Mouse (Mus musculus) layer of hippocampus, adult 9-11 months (tissue): ENCODE results near the gene Cryl1.

ENCODE experiments used
- DNase-seq: peaks from one replicate; pipeline ENCODE4 v3.0.0; 2022

Cryl1 gene

DNA sequence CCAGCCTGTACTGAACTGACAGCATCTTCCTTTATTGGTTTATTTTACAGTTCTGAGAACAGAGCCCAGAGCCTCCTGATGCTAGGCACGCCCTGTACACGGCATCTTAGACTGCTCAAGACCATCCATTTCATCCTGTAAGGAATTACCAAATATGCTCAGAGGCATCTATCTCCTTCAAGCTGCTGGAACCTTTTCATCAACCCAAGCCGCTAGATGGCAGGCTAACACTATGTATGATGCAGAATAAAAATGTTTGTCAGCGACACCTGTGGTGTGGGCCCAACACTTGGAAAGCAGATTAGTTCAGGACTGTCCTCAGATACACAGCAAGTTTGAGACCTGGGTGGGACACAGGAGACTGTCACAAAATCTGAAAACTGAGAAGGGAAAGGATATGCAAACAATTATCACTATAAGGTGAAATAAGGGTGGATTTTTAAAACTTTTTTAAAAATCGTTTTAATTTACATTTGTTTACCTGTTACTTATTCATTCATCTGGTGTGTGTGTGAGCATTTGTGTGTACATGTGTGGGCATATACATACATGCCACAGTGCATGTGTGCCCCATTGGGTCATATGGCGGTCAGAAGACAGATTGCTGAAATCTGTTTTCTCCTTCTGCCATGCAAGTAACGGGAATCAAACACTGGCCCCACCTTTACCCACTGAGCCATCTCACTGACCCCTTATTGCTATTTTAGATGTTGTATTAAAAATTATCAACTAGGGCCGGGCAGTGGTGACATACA is 25.8 kb downstream of the Cryl1 start:
- DNase-seq: peak; percentile 53

DNA sequence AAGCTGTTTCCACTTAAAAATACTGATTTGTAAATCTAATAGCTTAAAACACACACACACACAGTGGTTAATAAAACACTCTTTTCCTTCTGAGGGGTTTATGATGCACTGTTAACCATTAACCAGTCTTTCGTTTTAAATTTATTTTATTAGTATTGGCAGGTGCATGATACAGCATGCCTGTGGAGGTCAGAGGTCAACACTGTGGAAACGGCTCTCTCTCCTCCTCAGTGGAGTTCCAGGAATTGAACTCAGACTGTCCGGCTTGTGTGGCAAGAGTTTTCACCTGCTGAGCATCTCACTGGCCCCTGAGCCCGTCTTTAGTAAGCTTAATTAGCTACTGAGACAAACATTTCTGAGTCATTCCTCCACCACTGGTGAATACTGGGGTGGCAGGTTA is 31.0 kb downstream of the Cryl1 start:
- DNase-seq: no peak

DNA sequence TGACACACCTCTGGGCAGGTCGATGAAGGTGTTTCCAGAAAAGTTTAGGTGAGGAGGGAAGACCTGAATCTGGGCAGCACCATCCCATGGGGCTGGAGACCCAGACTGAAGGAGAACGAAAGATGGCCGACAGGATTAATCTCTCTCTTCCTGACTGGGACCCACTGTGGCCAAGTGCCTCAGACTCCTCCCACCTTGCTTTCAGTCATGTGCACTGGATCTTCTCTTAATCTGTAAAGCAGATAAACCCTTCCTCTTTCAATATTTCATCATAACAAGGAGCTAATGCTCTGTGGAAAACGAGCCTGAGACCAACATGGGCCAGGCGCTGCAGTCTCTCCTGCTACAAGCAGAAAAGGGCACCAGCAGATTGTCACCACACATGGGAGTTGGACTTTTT is 31.6 kb downstream of the Cryl1 start:
- no peak for DNase-seq

DNA sequence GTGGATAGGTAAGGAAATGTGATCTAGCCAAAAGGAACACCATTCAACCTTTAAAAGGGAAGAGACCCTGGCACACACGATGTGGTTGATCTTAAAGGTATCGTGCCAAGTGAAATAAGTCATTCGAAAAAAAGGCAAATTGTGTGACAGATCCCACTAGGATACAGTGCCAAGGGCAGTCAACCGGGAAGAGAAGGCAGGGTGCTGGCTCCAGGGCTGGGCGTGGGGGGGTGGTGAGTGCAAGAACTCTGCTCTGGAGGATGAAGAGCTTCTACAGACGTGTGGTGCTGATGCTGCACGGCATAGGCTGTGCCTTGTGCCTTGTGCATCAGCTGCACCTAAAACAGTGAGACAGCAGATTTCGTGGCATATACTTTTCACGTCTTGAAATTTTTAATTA is 33.0 kb downstream of the Cryl1 start:
- no peak for DNase-seq

DNA sequence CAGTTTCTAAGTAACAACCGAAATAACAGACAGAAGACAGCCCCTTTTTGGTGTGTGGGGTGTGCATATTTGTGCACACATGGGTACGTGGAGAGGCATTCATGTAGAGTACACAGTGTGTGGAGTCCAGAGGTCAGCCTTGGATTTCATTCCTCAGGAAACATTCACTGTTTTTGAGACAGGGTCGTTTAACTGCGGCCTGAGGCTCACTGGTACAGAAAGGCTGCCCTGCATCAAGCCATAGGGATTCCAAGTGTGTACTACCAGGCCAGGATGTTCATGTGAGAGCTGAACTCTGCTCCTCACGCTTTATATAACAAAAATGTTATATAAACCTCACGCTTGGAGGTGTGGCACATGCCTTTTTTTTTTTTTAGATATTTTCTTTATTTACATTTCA is 34.5 kb downstream of the Cryl1 start:
- DNase-seq: no peak

DNA sequence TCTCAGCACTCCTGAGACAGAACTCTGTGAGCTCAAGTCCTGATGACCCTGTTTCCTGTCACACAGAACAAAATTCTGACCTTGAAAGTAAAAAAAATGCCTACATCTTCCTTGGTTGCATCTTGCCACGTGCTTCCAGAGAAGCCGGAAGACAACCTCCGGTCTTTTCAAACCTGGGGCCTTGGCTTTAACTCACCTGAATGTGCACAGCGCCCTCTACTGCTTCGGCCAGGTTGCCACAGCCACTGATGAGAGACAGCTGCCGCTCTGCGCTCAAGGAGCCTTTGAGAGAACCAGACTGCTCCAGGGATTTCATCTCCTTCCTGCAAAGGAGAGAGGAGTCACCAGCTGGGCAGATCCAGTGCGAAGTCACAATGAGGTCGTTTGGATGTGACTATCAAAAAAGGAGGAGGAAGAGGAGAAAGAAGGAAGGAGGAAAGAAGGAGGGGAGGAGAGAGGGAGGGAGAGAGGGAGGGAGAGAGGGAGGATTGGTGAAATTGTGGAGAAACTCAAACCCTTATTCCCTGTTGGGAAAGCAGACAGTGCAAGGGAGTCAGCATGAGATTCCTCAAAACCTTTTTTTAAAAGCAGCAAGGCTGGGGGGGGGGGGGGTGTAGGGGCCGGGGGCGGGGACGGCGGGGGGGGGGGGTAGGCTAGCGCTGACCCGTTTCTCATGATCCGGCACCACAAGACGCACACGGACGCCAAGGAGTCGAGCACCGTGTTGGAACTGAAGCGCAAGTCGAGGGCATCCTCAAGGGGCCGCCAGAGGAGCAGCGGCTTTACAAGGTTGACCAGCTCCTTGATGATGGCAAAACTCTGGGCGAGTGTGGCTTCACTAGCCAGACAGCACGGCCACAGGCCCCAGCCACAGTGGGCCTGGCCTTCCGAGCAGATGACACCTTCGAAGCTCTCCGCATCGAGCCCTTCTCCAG is 35.3 kb downstream of the Cryl1 start:
- DNase-seq: peak; percentile 63

DNA sequence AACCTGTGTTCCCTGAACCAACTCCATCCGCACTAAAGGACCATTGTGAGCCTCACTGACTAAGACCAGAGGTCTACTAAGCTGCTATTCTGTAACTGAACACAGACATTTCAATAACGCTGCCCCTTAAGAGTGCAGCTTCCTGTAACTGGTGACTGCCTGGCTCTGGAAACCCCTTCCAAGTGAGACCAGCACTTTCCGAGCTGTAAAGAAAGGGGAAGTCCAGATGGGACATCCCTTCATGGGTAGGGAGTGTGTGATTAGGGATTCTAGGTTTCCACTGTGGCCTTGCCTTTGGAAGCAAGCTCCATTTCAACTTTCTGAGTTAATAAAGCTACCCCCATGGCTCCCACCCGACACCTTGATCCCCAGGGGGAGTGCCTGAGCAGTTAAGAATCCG is 41.3 kb downstream of the Cryl1 start:
- DNase-seq: no peak

DNA sequence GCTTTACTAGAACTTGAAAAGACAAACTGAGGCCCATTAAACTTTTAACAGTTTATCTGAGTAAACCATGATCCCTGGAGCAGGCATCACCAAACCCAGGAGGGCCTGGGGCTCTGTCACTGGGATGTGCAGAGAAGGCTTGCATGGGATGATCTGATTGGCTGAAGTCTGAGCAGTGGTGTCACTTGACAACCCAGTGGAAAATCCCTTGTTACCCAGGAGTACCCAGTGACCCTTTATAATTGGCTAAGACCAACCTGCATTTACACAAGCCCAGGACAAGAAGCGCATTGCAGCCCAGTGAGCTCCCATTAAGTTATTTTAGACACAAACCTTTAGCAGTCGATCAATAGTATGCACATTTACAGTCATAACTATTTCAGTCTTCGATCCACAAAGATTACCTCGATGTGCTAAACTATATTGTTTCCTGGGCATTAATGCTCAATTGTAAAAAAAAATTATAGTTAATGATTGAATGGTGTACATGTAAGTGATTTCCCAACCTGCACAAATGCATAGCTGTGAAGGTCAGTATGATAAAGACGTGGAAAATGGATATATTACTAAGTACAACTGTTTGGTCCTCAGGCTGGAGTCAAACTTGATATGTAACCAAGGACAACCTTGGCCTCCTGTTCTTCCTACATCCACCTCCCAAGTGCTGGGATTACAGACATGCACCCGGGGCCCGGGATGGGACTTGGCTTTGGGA is 46.7 kb downstream of the Cryl1 start:
- no peak for DNase-seq

DNA sequence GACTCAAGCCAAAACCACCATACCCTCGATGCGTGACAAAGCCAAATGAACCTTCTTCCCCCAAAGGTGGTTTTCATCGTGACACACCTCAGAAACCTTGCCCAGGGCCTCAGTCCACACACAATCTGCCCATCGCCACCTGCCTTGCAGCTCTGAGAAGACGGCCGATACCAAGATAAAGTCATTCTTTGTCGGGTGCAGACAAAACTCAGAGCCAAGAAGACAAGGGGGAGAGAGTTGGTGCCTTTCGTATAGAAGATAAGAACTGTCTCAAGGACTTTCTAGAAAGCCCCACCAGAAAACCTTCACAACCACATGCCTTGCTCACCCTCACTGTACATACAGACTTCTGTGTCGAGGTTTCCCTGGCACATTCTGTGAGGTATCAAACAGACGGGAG is 48.4 kb downstream of the Cryl1 start:
- DNase-seq: no peak

DNA sequence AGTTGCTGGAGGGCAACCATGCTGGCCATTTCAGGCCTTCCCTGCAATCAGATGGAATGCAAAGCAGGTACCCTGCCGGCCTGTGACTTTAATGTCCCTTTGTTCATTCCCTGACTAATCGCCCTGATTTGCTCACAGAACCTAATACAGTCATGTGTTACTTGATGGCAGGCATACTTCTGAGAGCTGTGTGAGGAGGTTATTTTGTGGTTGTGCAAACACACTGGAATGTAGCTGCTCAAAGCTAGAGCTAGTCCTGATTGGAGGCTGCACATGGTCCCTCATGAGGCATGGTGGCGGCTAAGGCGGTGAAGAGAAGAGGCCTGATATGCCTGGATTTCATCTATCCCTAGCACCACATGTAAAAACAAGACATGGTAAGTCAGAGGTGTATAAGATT is 50.2 kb downstream of the Cryl1 start:
- DNase-seq: no peak

DNA sequence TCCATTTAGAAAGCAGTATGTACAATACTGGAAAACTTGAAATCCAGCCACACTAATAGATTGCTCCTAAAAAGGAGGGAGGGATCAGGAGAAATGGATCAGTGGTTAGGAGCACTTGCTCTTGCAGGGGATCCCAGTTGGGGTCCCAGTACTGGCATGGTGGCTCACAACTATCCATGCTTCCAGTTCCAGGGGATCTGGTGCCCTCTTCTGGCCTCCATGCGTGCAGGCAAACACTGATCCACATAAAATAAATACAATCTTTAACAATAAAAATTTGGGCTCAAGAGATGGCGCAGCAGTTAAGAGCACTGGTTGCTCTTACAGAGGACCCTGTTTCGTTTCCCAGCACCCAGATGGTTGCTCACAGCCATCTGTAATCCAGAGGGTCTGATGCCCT is 52.2 kb downstream of the Cryl1 start:
- DNase-seq: no peak

DNA sequence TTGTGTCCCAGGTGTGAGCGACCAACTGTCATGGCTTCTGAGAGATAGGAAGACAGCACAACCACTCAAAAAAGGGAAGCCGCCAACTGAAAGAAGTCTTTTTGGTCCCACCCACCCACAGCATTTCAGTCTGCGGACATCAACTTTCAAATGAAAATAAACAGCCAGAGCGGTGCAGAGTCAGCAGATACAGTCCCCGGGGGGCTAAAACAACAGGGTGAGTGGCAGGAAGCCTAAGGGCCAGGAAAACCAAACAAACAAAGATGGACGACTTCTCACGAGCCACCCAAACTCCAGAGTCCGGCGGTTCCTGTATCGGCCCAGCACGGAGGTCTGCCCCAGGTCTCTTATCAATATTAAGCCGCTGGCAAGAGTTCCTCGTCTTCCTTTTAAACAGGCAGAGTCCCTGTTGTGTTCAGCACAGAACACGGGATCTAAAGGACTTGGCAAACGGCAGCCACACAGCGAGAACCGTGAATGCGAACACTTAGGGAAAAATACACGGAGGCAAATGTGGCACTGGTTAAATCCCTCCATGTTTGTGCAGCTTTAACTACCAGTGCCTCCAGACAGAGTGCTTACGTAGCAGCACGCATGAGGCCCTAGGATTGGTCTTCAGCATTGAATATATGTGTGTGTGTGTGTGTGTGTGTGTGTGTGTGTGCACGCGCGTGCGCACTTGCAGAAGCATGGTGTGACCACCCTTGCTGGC is 53.4 kb downstream of the Cryl1 start:
- no peak for DNase-seq

DNA sequence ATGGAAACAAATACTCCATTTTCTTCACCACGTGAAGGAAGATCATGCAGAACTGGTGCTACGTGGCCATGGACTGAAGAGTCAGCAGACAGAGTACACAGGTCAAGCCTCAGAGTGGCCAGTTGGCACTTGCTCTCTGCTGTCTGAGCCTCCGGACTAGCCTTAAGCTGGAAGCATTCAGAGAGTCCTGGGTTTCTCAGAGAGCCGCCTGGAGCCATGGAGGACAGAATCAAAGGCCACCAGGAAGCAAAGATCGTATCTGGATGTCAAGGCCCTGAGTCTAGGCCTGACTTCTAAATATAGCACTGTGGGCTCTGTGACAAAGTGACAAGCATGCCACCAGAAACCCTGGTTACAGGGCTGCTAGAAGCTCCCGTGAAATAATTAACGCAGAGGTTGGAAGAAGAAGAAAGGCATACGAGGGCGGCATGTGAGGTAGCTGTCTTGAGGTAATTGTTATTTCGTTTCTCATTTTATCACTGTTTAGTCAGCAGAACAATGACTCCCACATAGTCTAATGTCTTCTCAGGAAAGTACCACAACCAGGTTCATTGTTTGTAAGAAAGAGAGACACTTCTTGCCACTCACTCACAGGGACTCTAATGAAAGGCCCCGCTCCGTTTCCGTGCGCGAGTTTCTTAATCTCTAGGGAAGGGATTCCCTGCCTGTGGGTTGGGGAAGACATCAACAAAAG is 55.1 kb downstream of the Cryl1 start:
- no peak for DNase-seq

DNA sequence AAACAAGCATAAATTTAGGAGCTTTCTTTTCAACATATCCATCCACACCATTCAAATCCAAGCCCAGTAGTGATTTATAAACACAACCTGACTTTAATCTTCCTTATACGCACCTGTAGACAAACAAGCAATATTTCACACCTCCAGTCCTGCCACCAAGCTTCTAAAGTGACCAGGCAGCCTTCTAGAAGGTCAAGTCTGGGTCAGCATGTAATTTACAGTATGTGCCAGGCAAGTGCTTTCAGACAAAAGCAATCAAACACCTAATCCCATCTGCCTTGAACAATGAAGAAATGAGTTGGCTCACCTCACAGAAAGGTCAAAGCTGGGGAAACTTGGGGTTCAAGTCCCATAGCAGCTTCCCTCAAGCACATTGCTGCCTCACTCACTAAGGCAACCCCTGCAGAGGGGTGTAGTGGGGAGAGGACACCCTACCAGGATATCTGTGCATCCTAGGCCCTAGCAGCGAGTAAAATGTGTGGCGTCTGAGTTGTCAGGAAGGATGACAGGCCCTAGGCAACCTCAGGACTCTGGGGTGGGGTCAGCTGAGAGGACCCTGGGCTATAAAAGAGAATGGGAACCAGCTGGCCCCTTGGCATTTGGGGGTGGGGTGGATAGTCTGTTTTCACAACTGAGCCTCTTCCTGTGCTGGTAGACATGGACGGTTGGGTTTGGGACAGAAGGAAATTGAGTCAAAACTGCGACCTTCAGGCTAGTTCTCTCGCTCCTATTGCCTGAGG is 55.8 kb downstream of the Cryl1 start:
- no peak for DNase-seq

DNA sequence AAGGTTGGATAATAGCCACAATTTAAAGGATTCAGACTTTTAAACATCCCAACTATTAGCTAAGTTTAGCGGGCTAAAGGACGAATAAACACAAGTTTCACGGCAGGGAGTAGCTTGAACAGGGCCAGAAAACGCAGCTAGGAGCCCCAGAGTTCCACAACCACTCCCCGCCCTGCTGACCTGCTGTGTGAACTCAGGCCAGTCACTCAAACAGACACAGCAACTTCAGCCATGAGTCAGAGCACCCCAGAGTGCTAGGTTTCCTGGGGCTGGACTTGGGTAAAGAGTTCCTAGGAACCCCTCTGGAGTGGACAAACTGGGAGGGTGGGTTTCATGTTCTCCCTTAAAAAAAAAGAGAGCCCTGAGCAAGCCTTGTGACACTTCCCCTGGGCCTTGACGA is 59.7 kb downstream of the Cryl1 start:
- no peak for DNase-seq

DNA sequence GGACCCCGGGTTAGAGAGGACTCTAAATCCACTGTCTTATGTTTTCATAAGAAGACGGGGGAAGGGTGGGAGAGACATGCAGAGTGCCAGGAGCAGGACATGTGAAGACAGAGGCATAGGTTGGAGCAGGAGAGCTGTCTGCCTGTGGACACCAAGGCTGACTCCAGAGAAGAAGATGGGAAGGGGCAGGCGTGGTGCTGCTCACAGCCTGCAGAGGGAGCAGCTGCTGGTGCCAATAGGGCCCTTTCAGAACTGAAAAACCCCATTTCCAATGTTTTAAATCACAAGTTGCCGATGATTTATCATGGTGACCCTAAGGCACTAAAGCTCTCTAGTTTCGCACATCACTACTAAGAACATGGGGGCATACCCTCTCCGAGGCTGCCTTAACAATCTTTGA is 63.5 kb downstream of the Cryl1 start:
- no peak for DNase-seq

DNA sequence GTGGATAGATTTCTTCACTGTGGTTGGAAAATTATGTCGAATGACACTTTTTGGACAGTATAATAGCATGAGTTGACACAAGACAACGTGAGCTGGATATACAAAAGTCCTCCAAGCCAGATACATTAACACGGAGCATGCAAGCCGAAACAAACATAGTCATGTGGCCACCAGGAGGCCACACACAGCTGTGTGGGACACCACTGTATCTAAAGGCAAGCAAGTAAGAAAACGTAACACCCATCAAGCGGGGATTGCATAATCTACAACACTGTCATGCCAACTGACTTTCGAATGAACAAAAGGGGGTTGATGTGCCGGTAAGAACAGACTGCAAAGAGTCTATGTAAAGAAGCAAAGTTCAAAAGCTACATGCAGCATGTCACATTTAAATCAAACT is 65.8 kb downstream of the Cryl1 start:
- no peak for DNase-seq

DNA sequence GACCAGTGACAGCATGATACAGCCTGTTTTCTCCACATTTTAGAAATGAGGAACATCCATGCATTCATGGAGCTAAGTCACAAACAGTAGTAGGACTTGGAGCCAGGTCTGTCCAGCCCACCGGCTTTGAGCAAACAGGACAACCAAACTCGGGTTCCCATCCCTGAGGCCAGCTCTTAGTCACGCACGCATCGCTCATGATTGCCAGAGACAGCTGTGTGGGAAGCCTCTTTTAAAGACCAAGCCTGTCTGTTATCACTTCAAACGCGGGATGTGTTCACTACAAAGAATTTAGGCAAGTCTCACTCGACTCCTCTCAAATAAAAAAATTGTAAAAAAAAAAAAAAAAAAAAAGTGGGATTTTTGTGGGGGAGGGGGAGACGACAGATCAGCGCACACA is 67.2 kb downstream of the Cryl1 start:
- DNase-seq: no peak

DNA sequence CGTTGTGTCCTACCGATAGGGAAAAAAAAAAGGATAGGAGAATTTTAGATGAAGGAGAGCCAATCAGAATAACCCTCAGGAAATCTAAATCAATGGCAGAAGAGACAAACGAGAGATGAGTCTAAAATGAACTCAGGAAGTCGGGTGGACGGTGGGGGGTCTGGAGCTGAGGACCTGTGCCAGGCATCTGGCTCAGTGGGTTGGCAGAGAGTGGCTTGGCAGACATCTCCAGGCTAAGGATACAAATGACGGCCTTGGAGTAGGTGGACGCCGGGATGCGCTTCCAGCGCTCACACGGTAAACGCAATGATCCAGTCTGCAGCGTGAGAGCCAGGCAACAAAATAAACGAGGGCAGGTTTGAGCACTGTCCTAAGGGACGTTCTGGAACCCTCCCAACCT is 68.7 kb downstream of the Cryl1 start:
- no peak for DNase-seq

DNA sequence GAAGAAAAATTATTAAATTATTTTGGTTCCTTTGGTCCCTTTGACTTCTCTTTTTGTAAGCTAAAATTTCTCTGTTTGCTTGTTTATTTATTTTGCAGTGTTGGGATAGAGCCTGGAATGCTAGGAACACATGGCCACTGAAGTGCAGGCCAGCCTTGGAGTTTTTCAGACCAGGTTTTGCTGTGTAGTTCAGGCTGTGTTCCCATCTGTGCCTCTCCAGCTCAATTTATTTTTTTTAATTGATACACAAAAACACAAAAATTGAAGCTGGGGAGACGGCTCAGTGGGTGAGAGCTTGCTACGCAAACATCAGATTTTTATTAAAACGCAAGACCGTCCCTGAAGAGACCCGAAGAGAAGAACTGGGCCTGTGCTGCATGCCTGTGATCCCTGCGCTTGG is 71.6 kb downstream of the Cryl1 start:
- DNase-seq: no peak

DNA sequence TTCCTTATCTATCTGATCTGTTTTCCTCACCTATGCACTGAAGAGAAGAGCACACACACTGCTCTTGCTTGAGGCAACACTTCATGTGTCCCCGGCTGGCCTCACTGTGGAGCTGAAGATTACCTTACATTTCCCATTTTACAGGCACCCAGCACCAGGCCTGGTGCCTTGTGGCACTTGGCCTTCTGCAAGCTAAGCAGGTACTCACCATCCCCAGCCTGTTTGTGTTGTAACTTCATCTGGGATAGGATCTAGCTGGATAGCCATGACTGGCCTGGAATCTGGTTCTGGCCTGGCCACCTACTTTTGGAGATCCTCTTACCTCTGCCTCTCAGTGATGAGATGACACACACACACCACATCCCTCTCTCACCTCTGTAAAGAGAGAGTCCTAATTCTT is 79.5 kb downstream of the Cryl1 start:
- DNase-seq: no peak
